Mouse (Mus musculus) heart, embryonic 11.5 days (tissue): ENCODE measurements around the gene Spns2. TPM values are rescaled to one million over a fixed set of nuclear protein-coding genes. Genes with fewer than 3 reads are reported as not detected.

ENCODE experiments used
- ATAC-seq: fragments of 200-750 bp; cut with Nextera tagmentation; replicated peaks from 2 replicates; pipeline ENCODE4 v1.8.0; 2017; ENCODE audit warnings: moderate library complexity; ENCODE audit not compliant: insufficient number of reproducible peaks, low FRiP score, low TSS enrichment
- H3K27ac ChIP-seq: fragments of 300-500 bp; sonication (generic); 2 replicates; pipeline ENCODE4 v1.5.1; 2014; ENCODE audit warnings: mild to moderate bottlenecking, low read depth, low read length
- H3K27me3 ChIP-seq: fragments of 300-500 bp; sonication (generic); 2 replicates; pipeline ENCODE4 v1.6.1; 2014; ENCODE audit warnings: mild to moderate bottlenecking, low read length, mixed read lengths; ENCODE audit not compliant: control insufficient read depth, insufficient read depth
- H3K36me3 ChIP-seq: fragments of 300-500 bp; sonication (generic); 2 replicates; pipeline ENCODE4 v1.6.1; 2014; ENCODE audit warnings: mild to moderate bottlenecking, low read length, moderate library complexity, mixed read lengths; ENCODE audit not compliant: control insufficient read depth, insufficient read depth
- H3K4me1 ChIP-seq: fragments of 300-500 bp; sonication (generic); 2 replicates; pipeline ENCODE4 v1.6.1; 2014; ENCODE audit warnings: low read length; ENCODE audit not compliant: control insufficient read depth, insufficient read depth
- H3K4me2 ChIP-seq: fragments of 300-500 bp; sonication (generic); 2 replicates; pipeline ENCODE4 v1.6.1; 2014; ENCODE audit warnings: mild to moderate bottlenecking, moderate library complexity
- H3K4me3 ChIP-seq: fragments of 300-500 bp; sonication (generic); 2 replicates; pipeline ENCODE4 v1.5.1; 2014; ENCODE audit warnings: low read depth, low read length
- H3K9ac ChIP-seq: fragments of 300-500 bp; sonication (generic); 2 replicates; pipeline ENCODE4 v1.6.1; 2014; ENCODE audit warnings: mild to moderate bottlenecking, low read depth, low read length, moderate library complexity
- H3K9me3 ChIP-seq: fragments of 300-500 bp; sonication (generic); replicated peaks from 2 replicates; pipeline ENCODE4 v1.6.1; 2016; ENCODE audit warnings: low read length; ENCODE audit not compliant: control insufficient read depth
- WGBS: fragments of 180-500 bp; shearing (Covaris S2); extraction: QIAGEN DNeasy Blood & Tissue Kit; methylation state at CpG from one replicate; pipeline ENCODE4 v1.1.7; 2014; ENCODE audit not compliant: insufficient replicate concordance; 5-methylcytosine and 5-hydroxymethylcytosine counted together
- polyA plus RNA-seq: library from polyadenylated mRNA; unstranded; fragments of >200 nt; fragmentation: Nextera tagmentation; extraction: Ambion mirVana; gene quantifications from 2 replicates; pipeline ENCODE4 v1.2.1, GENCODE M21; 2014

Gene Spns2
- polyA plus RNA-seq, 1 experiment from 2014 or later = 4.6 TPM

- peak overlapping the region; percentile 94 for H3K27ac ChIP-seq
- peak overlapping the region; percentile 67 for H3K9ac ChIP-seq
- H3K36me3 ChIP-seq = peaks cover 15% of the 10 kb centered on the region
- H3K27me3 ChIP-seq = no peaks in the 10 kb centered on the region
- 28% methylated on average over 4 of the region's 4 CpGs for WGBS
- H3K9me3 ChIP-seq = no peaks in the 10 kb centered on the region
- no peak for ATAC-seq
- peak overlapping the region; percentile 91 for H3K4me2 ChIP-seq
- no peak overlapping the region for H3K4me3 ChIP-seq
- peaks cover 64% of the 10 kb centered on the region for H3K4me1 ChIP-seq
Measured at GRCm38 (mm10) chr11:72405532-72405931, 84.2 kb downstream of the Spns2 start.

- no peaks in the 10 kb centered on the region for H3K9me3 ChIP-seq
- H3K36me3 ChIP-seq = peaks cover 27% of the 10 kb centered on the region
- no peaks in the 10 kb centered on the region for H3K27me3 ChIP-seq
- no peak overlapping the region for H3K27ac ChIP-seq
- WGBS = 85% methylated on average over 12 of the region's 12 CpGs
- no peak overlapping the region for H3K4me2 ChIP-seq
- no peak overlapping the region for H3K9ac ChIP-seq
- H3K4me1 ChIP-seq = peaks cover 51% of the 10 kb centered on the region
- ATAC-seq = no peak
- no peak overlapping the region for H3K4me3 ChIP-seq
Measured at GRCm38 (mm10) chr11:72402969-72403368, 86.7 kb downstream of the Spns2 start.

GRCm38 (mm10) chr11:72402017-72402416, 87.7 kb downstream of the Spns2 start:
- H3K4me1 ChIP-seq = peaks cover 53% of the 10 kb centered on the region
- H3K4me2 ChIP-seq = no peak overlapping the region
- no peak overlapping the region for H3K9ac ChIP-seq

More at GRCm38 (mm10) chr11:72402017-72402416, 87.7 kb downstream of the Spns2 start:
- no peak for ATAC-seq
- Histone ChIP-seq H3K36me3 (peaks cover 27% of the 10 kb centered on the region), H3K9me3 (no peaks in the 10 kb centered on the region), H3K27me3 (no peaks in the 10 kb centered on the region), H3K27ac (no peak overlapping the region), H3K4me3 (no peak overlapping the region)
- 54% methylated on average over 5 of the region's 5 CpGs for WGBS

Other genes with a start within 250 kb of the Spns2 start
- gene Slc13a5, start 222.7 kb downstream of the Spns2 start, polyA plus RNA-seq = 0.24 and 0.58 TPM in 2 replicates
- 2.3 and 2.4 TPM in 2 replicates for gene Xaf1, start 188.3 kb downstream of the Spns2 start, polyA plus RNA-seq
- not detected in 2 replicates for gene Fbxo39, start 175.5 kb downstream of the Spns2 start, polyA plus RNA-seq
- 0.52 and 0.99 TPM in 2 replicates for gene Tekt1, start 127.5 kb downstream of the Spns2 start, polyA plus RNA-seq
- 107 and 123 TPM in 2 replicates for gene Smtnl2, start 78.2 kb downstream of the Spns2 start, polyA plus RNA-seq
- gene Ggt6, start 54.4 kb downstream of the Spns2 start, polyA plus RNA-seq = not detected in 2 replicates
- gene Mybbp1a, start 48.5 kb downstream of the Spns2 start, polyA plus RNA-seq = 93.8 and 101 TPM in 2 replicates
- gene Spns3, start 60.6 kb upstream of the Spns2 start, polyA plus RNA-seq = 0.17 TPM in 1 of 2 replicates, not detected in the other
- gene Ube2g1, start 117.4 kb upstream of the Spns2 start, polyA plus RNA-seq = 68.3 and 68.8 TPM in 2 replicates
- gene Ankfy1, start 200.1 kb upstream of the Spns2 start, polyA plus RNA-seq = 24.4 and 25.1 TPM in 2 replicates